In genomic region chr3:128014909-128015308, GRCm38 (mm10) we compare ENCODE assay signal across 32 mouse cellular contexts.
"Had no signal": no experiment of that assay in that cellular context is flagged by ENCODE, and none has a peak within 500 bp of the region (broad histone marks: within the 10 kb centered on the region; RNA-seq: fewer than 3 reads in every experiment).

No protein-coding gene starts in this region.

- H3K27ac ChIP-seq: limb, embryonic 10.5 days; limb, embryonic 12.5 days; limb, embryonic 13.5 days; limb, embryonic 15.5 days; liver, embryonic 12.5 days; liver, embryonic 13.5 days; liver, embryonic 14.5 days; liver, embryonic 15.5 days; lung, embryonic 15.5 days; macrophage; midbrain, embryonic 10.5 days; midbrain, embryonic 12.5 days; midbrain, embryonic 13.5 days; midbrain, embryonic 15.5 days; neural tube, embryonic 12.5 days had no signal

- H3K4me3 ChIP-seq: limb, embryonic 10.5 days; limb, embryonic 12.5 days; limb, embryonic 13.5 days; limb, embryonic 15.5 days; liver, embryonic 12.5 days; liver, embryonic 13.5 days; liver, embryonic 15.5 days; lung, embryonic 15.5 days; megakaryocyte, embryonic 14.5 days; midbrain, embryonic 10.5 days; midbrain, embryonic 12.5 days; midbrain, embryonic 13.5 days; midbrain, embryonic 15.5 days; myocyte; neural tube, embryonic 12.5 days had no signal

- H3K27me3 ChIP-seq: limb, embryonic 12.5 days; limb, embryonic 13.5 days; limb, embryonic 15.5 days; liver, embryonic 12.5 days; liver, embryonic 13.5 days; liver, embryonic 15.5 days; lung, embryonic 15.5 days; megakaryocyte, embryonic 14.5 days; midbrain, embryonic 12.5 days; midbrain, embryonic 13.5 days; midbrain, embryonic 15.5 days; neural tube, embryonic 12.5 days had no signal

- H3K4me2 ChIP-seq: limb, embryonic 12.5 days; limb, embryonic 13.5 days; limb, embryonic 15.5 days; liver, embryonic 11.5 days; liver, embryonic 12.5 days; liver, embryonic 13.5 days; liver, embryonic 15.5 days; lung, embryonic 14.5 days; lung, embryonic 15.5 days; midbrain, embryonic 11.5 days; midbrain, embryonic 12.5 days; midbrain, embryonic 13.5 days; midbrain, embryonic 15.5 days; neural tube, embryonic 12.5 days had no signal

- H3K36me3 ChIP-seq: limb, embryonic 10.5 days; limb, embryonic 12.5 days; limb, embryonic 13.5 days; limb, embryonic 15.5 days; liver, embryonic 12.5 days; liver, embryonic 13.5 days; liver, embryonic 15.5 days; lung, embryonic 15.5 days; midbrain, embryonic 10.5 days; midbrain, embryonic 12.5 days; midbrain, embryonic 13.5 days; midbrain, embryonic 15.5 days; neural tube, embryonic 12.5 days had no signal

- H3K9ac ChIP-seq: limb, embryonic 12.5 days; limb, embryonic 13.5 days; limb, embryonic 15.5 days; liver, embryonic 12.5 days; liver, embryonic 13.5 days; liver, embryonic 14.5 days; liver, embryonic 15.5 days; liver, postnatal 0 days; lung, embryonic 14.5 days; lung, embryonic 15.5 days; midbrain, embryonic 12.5 days; midbrain, embryonic 13.5 days; midbrain, embryonic 15.5 days; neural tube, embryonic 12.5 days had no signal

- H3K4me1 ChIP-seq: limb, embryonic 10.5 days; limb, embryonic 12.5 days; limb, embryonic 13.5 days; limb, embryonic 15.5 days; liver, embryonic 12.5 days; liver, embryonic 13.5 days; liver, embryonic 15.5 days; lung, embryonic 15.5 days; megakaryocyte, embryonic 14.5 days; midbrain, embryonic 10.5 days; midbrain, embryonic 12.5 days; midbrain, embryonic 13.5 days; midbrain, embryonic 15.5 days; neural tube, embryonic 12.5 days had no signal

- ATAC-seq: liver, embryonic 12.5 days; liver, postnatal 0 days; lung, postnatal 0 days; midbrain, embryonic 13.5 days; midbrain, embryonic 15.5 days; midbrain, embryonic 16.5 days had no signal

- DNase-seq: left cerebral cortex, postnatal 4 days; liver; liver, embryonic 13.5 days; liver, postnatal 0 days; lung, adult 18-20 months; lung, adult 2 months; lung, embryonic 14.5 days; lung, postnatal 10 days; lung, postnatal 14 days; lung, postnatal 36 days; lung, postnatal 4 days; midbrain, embryonic 14.5 days had no signal

- H3K9me3 ChIP-seq: limb, embryonic 10.5 days; limb, embryonic 12.5 days; limb, embryonic 13.5 days; limb, embryonic 15.5 days; liver, embryonic 12.5 days; liver, embryonic 13.5 days; liver, embryonic 15.5 days; lung, embryonic 15.5 days; megakaryocyte, embryonic 14.5 days; midbrain, embryonic 10.5 days; midbrain, embryonic 12.5 days; midbrain, embryonic 13.5 days; midbrain, embryonic 15.5 days; neural tube, embryonic 12.5 days had no signal
